Mouse (Mus musculus): ENCODE measurements around the gene Mtmr3.
"Not testable (repeated sequence)": the region's sequence is repeated elsewhere in the genome, so short reads cannot be mapped to it uniquely, and the experiment has no call there.

Gene Mtmr3

GRCm38 (mm10) chr11:4601890-4602289 is 7.2 kb upstream of the Mtmr3 start:
- no peak for DNase-seq (ENCODE audit: low read depth, low spot score)

- no peak for DNase-seq (ENCODE audit: low read depth, low spot score)
These were observed 5.3 kb upstream of the Mtmr3 start for GRCm38 (mm10) chr11:4599916-4600315.

- no peak for DNase-seq (ENCODE audit: low read depth, low spot score)
These were observed 3.7 kb upstream of the Mtmr3 start for GRCm38 (mm10) chr11:4598411-4598810.

GRCm38 (mm10) chr11:4593849-4594607 is 635 bp downstream of the Mtmr3 start:
- DNase-seq (ENCODE audit: low read depth, low spot score), result no peak

- DNase-seq (ENCODE audit: low read depth, low spot score), result no peak
These were observed 1.2 kb downstream of the Mtmr3 start for GRCm38 (mm10) chr11:4593491-4593848.

- no peak for DNase-seq (ENCODE audit: low read depth, low spot score)
These were observed 2.9 kb downstream of the Mtmr3 start for GRCm38 (mm10) chr11:4591811-4592210.

GRCm38 (mm10) chr11:4578682-4579081 is 16.0 kb downstream of the Mtmr3 start:
- no peak for DNase-seq (ENCODE audit: low read depth, low spot score)

GRCm38 (mm10) chr11:4577079-4577478 is 17.6 kb downstream of the Mtmr3 start:
- no peak for DNase-seq (ENCODE audit: low read depth, low spot score)

- DNase-seq (ENCODE audit: low read depth, low spot score), result not testable (repeated sequence)
These were observed 18.5 kb downstream of the Mtmr3 start for GRCm38 (mm10) chr11:4576090-4576732.

GRCm38 (mm10) chr11:4571491-4571901 is 23.2 kb downstream of the Mtmr3 start:
- no peak for DNase-seq (ENCODE audit: low read depth, low spot score)

GRCm38 (mm10) chr11:4566333-4566732 is 28.3 kb downstream of the Mtmr3 start:
- DNase-seq (ENCODE audit: low read depth, low spot score), result no peak

- DNase-seq (ENCODE audit: low read depth, low spot score), result no peak
These were observed 29.1 kb downstream of the Mtmr3 start for GRCm38 (mm10) chr11:4565545-4565944.

- DNase-seq (ENCODE audit: low read depth, low spot score), result no peak
These were observed 41.2 kb downstream of the Mtmr3 start for GRCm38 (mm10) chr11:4553274-4554063.

- DNase-seq (ENCODE audit: low read depth, low spot score), result peak; percentile 53
These were observed 47.1 kb downstream of the Mtmr3 start for GRCm38 (mm10) chr11:4547569-4547968.

GRCm38 (mm10) chr11:4545976-4546375 is 48.7 kb downstream of the Mtmr3 start:
- no peak for DNase-seq (ENCODE audit: low read depth, low spot score)

- no peak for DNase-seq (ENCODE audit: low read depth, low spot score)
These were observed 49.3 kb downstream of the Mtmr3 start for GRCm38 (mm10) chr11:4545401-4545800.

GRCm38 (mm10) chr11:4544627-4544921 is 50.1 kb downstream of the Mtmr3 start:
- not testable (repeated sequence) for DNase-seq (ENCODE audit: low read depth, low spot score)

GRCm38 (mm10) chr11:4543746-4544626 is 50.7 kb downstream of the Mtmr3 start:
- no peak for DNase-seq (ENCODE audit: low read depth, low spot score)

- DNase-seq (ENCODE audit: low read depth, low spot score), result peak; percentile 29
These were observed 51.6 kb downstream of the Mtmr3 start for GRCm38 (mm10) chr11:4543040-4543551.

GRCm38 (mm10) chr11:4536645-4537044 is 58.0 kb downstream of the Mtmr3 start:
- DNase-seq (ENCODE audit: low read depth, low spot score), result no peak

- DNase-seq (ENCODE audit: low read depth, low spot score), result no peak
These were observed 67.5 kb downstream of the Mtmr3 start for GRCm38 (mm10) chr11:4527132-4527531.
